Mouse (Mus musculus): ENCODE measurements around the gene Clcnkb. TPM values are rescaled to one million over a fixed set of nuclear protein-coding genes. Genes with fewer than 3 reads are reported as not detected.
A peak's percentile ranks its signal among the peaks of the same experiment; 100 is the strongest.

Clcnkb gene
- polyA plus RNA-seq, 1 experiment = 1.0 TPM

DNA sequence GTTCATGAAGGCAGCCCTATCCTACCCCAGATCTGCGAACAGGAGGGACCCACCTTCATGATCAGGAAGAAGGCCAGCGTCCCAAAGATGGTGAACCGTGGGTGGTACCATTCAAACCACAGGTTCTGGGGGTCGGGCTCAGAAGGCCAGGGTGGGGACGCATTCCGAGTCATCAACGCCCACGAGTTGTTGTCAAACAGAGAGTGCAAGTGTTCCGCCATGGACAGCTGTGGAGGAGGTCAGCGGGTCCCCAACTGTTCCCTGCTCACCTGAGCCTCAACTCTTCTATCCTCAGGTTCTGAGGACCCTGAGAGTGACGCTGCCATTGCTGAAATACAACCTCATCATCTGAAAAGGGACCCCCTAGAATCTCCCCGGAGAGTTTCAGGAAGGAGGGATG, 24.5 kb downstream of the Clcnkb start:
- no peak for TF ChIP-seq EP300 (IDR thresholded peaks at IDR 0.05; ENCODE audit: insufficient read depth, low read depth, low read length)
- TF ChIP-seq CTCF (IDR thresholded peaks at IDR 0.05; ENCODE audit: low read depth, low read length) = no peak
- TF ChIP-seq POLR2A (IDR thresholded peaks at IDR 0.05; ENCODE audit: insufficient read depth, low read length) = no peak
- no peak overlapping the region for H3K27ac ChIP-seq (ENCODE audit: insufficient read depth, low read length)
- no peaks in the 10 kb centered on the region for H3K27me3 ChIP-seq (ENCODE audit: control insufficient read depth, insufficient read depth, low read length, poor library complexity, severe bottlenecking)
- H3K4me3 ChIP-seq (ENCODE audit: low read depth, low read length) = no peak overlapping the region
- no peak overlapping the region for H3K9ac ChIP-seq (ENCODE audit: low read depth, poor library complexity, severe bottlenecking)
- no peaks in the 10 kb centered on the region for H3K36me3 ChIP-seq (ENCODE audit: control insufficient read depth, insufficient read depth, low read length, poor library complexity, severe bottlenecking)
- H3K9me3 ChIP-seq (replicated peaks; ENCODE audit: control insufficient read depth, insufficient read depth, low read length, poor library complexity, severe bottlenecking) = no peaks in the 10 kb centered on the region
- H3K4me1 ChIP-seq (ENCODE audit: control insufficient read depth, insufficient read depth, low read length) = peaks cover 3% of the 10 kb centered on the region

DNA sequence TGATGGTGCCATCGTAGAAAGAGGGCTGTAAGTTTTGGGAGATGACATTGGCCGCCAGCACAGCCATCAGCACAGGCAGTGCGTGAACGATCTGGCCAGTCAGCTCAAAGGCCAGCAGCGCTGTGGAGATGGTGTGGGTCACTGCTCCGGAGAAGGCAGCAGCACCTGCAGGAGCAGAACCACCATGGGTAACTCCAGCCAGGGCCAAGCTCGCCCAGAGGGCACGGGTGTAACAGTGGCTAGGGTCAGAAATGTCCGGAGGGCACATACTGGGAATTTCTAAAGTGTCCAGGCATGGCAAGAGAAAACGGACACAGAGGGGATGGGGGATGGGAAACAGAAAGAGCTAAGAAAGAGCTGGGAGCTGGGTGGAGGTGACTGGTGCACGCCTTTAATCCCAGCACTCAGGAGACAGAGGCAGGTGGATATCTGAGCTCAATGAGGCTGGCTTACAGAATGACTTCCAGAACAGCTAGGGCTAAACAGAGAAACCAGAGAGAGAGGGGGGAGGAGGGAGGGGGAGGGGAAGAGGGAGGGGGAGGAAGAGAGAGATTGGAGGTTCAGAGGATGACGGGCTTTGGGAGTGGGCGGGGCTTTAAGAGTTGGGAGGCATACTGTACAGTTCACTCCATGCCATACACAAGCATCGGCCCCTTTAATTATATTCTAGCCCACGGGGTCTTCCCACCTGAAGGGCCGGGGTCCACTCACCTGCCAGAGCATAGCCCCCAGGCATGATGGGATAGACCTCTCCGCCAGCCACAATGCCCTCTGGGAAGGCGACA, 26.3 kb downstream of the Clcnkb start:
- Histone ChIP-seq H3K4me3 (ENCODE audit: low read depth, low read length) (no peak overlapping the region), H3K9ac (ENCODE audit: low read depth, poor library complexity, severe bottlenecking) (no peak overlapping the region), H3K27ac (ENCODE audit: insufficient read depth, low read length) (no peak overlapping the region), H3K27me3 (ENCODE audit: control insufficient read depth, insufficient read depth, low read length, poor library complexity, severe bottlenecking) (no peaks in the 10 kb centered on the region), H3K36me3 (ENCODE audit: control insufficient read depth, insufficient read depth, low read length, poor library complexity, severe bottlenecking) (no peaks in the 10 kb centered on the region), H3K4me1 (ENCODE audit: control insufficient read depth, insufficient read depth, low read length) (no peaks in the 10 kb centered on the region), H3K9me3 (replicated peaks; ENCODE audit: control insufficient read depth, insufficient read depth, low read length, poor library complexity, severe bottlenecking) (no peaks in the 10 kb centered on the region)
- no peak for TF ChIP-seq EP300 (IDR thresholded peaks at IDR 0.05; ENCODE audit: insufficient read depth, low read depth, low read length)
- no peak for TF ChIP-seq CTCF (IDR thresholded peaks at IDR 0.05; ENCODE audit: low read depth, low read length)
- no peak for TF ChIP-seq POLR2A (IDR thresholded peaks at IDR 0.05; ENCODE audit: insufficient read depth, low read length)

DNA sequence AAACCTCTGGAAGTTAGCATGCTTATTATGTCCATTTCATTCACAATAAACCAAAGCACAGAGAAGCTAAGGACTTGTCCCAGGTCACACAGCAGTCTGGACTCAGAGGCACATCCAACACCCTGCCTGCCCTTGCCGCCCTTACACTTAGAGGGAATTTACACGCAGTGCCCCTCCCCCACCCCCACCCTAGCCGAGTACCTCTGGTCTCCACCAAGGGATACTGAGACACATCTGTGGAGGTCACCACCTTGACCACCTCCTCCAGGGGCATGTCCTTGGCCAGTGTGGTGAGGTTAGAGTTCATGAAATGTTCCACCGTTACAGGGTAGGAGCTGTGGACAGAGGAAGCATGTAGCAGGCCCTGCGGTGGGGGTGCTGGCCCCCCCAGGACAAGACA, 27.9 kb downstream of the Clcnkb start:
- Histone ChIP-seq H3K27ac (ENCODE audit: insufficient read depth, low read length) (no peak overlapping the region), H3K4me1 (ENCODE audit: control insufficient read depth, insufficient read depth, low read length) (no peaks in the 10 kb centered on the region), H3K9ac (ENCODE audit: low read depth, poor library complexity, severe bottlenecking) (no peak overlapping the region), H3K27me3 (ENCODE audit: control insufficient read depth, insufficient read depth, low read length, poor library complexity, severe bottlenecking) (no peaks in the 10 kb centered on the region), H3K9me3 (replicated peaks; ENCODE audit: control insufficient read depth, insufficient read depth, low read length, poor library complexity, severe bottlenecking) (no peaks in the 10 kb centered on the region), H3K36me3 (ENCODE audit: control insufficient read depth, insufficient read depth, low read length, poor library complexity, severe bottlenecking) (no peaks in the 10 kb centered on the region), H3K4me3 (ENCODE audit: low read depth, low read length) (no peak overlapping the region)
- no peak for TF ChIP-seq POLR2A (IDR thresholded peaks at IDR 0.05; ENCODE audit: insufficient read depth, low read length)
- TF ChIP-seq CTCF (IDR thresholded peaks at IDR 0.05; ENCODE audit: low read depth, low read length) = no peak
- no peak for TF ChIP-seq EP300 (IDR thresholded peaks at IDR 0.05; ENCODE audit: insufficient read depth, low read depth, low read length)

- Histone ChIP-seq H3K4me1 (ENCODE audit: control insufficient read depth, insufficient read depth, low read length) (no peaks in the 10 kb centered on the region), H3K27me3 (ENCODE audit: control insufficient read depth, insufficient read depth, low read length, poor library complexity, severe bottlenecking) (no peaks in the 10 kb centered on the region), H3K9ac (ENCODE audit: low read depth, poor library complexity, severe bottlenecking) (no peak overlapping the region), H3K9me3 (replicated peaks; ENCODE audit: control insufficient read depth, insufficient read depth, low read length, poor library complexity, severe bottlenecking) (no peaks in the 10 kb centered on the region), H3K27ac (ENCODE audit: insufficient read depth, low read length) (no peak overlapping the region), H3K36me3 (ENCODE audit: control insufficient read depth, insufficient read depth, low read length, poor library complexity, severe bottlenecking) (no peaks in the 10 kb centered on the region), H3K4me3 (ENCODE audit: low read depth, low read length) (no peak overlapping the region)
- TF ChIP-seq EP300 (IDR thresholded peaks at IDR 0.05; ENCODE audit: insufficient read depth, low read depth, low read length) (no peak), CTCF (IDR thresholded peaks at IDR 0.05; ENCODE audit: low read depth, low read length) (peak; percentile 90)
Observed at GRCm38 (mm10) chr4:141387093-141387784, 28.6 kb downstream of the Clcnkb start.

- Histone ChIP-seq H3K4me3 (ENCODE audit: low read depth, low read length) (no peak overlapping the region), H3K4me1 (ENCODE audit: control insufficient read depth, insufficient read depth, low read length) (peaks cover 4% of the 10 kb centered on the region), H3K27me3 (ENCODE audit: control insufficient read depth, insufficient read depth, low read length, poor library complexity, severe bottlenecking) (no peaks in the 10 kb centered on the region), H3K36me3 (ENCODE audit: control insufficient read depth, insufficient read depth, low read length, poor library complexity, severe bottlenecking) (no peaks in the 10 kb centered on the region), H3K27ac (ENCODE audit: insufficient read depth, low read length) (no peak overlapping the region), H3K9ac (ENCODE audit: low read depth, poor library complexity, severe bottlenecking) (no peak overlapping the region), H3K9me3 (replicated peaks; ENCODE audit: control insufficient read depth, insufficient read depth, low read length, poor library complexity, severe bottlenecking) (no peaks in the 10 kb centered on the region)
- TF ChIP-seq POLR2A (IDR thresholded peaks at IDR 0.05; ENCODE audit: insufficient read depth, low read length) (no peak), EP300 (IDR thresholded peaks at IDR 0.05; ENCODE audit: insufficient read depth, low read depth, low read length) (no peak), CTCF (IDR thresholded peaks at IDR 0.05; ENCODE audit: low read depth, low read length) (peak; percentile 31)
Observed at GRCm38 (mm10) chr4:141386150-141386549, 29.7 kb downstream of the Clcnkb start.

GRCm38 (mm10) chr4:141385275-141385674, 30.5 kb downstream of the Clcnkb start:
- H3K4me3 ChIP-seq (ENCODE audit: low read depth, low read length) = no peak overlapping the region
- no peaks in the 10 kb centered on the region for H3K27me3 ChIP-seq (ENCODE audit: control insufficient read depth, insufficient read depth, low read length, poor library complexity, severe bottlenecking)
- H3K9ac ChIP-seq (ENCODE audit: low read depth, poor library complexity, severe bottlenecking) = no peak overlapping the region

More at GRCm38 (mm10) chr4:141385275-141385674, 30.5 kb downstream of the Clcnkb start:
- TF ChIP-seq CTCF (IDR thresholded peaks at IDR 0.05; ENCODE audit: low read depth, low read length) (peak; percentile 98), POLR2A (IDR thresholded peaks at IDR 0.05; ENCODE audit: insufficient read depth, low read length) (no peak)
- no peak overlapping the region for H3K27ac ChIP-seq (ENCODE audit: insufficient read depth, low read length)
- H3K4me1 ChIP-seq (ENCODE audit: control insufficient read depth, insufficient read depth, low read length) = peaks cover 4% of the 10 kb centered on the region
- no peaks in the 10 kb centered on the region for H3K9me3 ChIP-seq (replicated peaks; ENCODE audit: control insufficient read depth, insufficient read depth, low read length, poor library complexity, severe bottlenecking)
- H3K36me3 ChIP-seq (ENCODE audit: control insufficient read depth, insufficient read depth, low read length, poor library complexity, severe bottlenecking) = no peaks in the 10 kb centered on the region
